Mouse (Mus musculus): ENCODE measurements around the gene Lrat. TPM values are rescaled to one million over a fixed set of nuclear protein-coding genes. Genes with fewer than 3 reads are reported as not detected.

The Lrat gene
- polyA plus RNA-seq, 1 experiment, result 0.15 TPM

DNA sequence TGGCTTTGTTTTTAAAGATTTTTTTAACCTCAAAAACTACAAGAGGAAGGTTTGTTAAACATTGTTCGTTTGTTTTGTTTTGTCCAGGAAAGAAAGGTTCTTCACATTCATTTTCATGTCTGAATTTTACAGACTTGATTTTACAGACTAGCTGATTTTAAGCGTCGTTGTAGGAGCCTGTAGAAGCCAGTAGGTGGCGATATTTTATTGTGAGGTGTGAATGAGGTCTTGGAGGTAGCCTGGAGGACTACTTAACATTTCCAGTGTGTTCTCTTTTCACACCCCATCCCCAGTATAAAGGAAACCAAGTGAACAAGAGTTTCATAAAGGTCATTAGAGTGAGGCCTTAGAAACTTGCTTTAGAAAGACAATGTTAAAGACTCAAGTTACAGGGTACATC is 26.5 kb downstream of the Lrat start:
- peaks cover 5% of the 10 kb centered on the region for H3K27me3 ChIP-seq (ENCODE audit: control insufficient read depth, insufficient read depth, low read length, poor library complexity, severe bottlenecking)
- TF ChIP-seq POLR2A (IDR thresholded peaks at IDR 0.05; ENCODE audit: insufficient read depth, low read length) (no peak), EP300 (IDR thresholded peaks at IDR 0.05; ENCODE audit: insufficient read depth, low read depth, low read length) (no peak), CTCF (IDR thresholded peaks at IDR 0.05; ENCODE audit: low read depth, low read length) (no peak)
- no peaks in the 10 kb centered on the region for H3K9me3 ChIP-seq (replicated peaks; ENCODE audit: control insufficient read depth, insufficient read depth, low read length, poor library complexity, severe bottlenecking)
- H3K4me3 ChIP-seq (ENCODE audit: low read depth, low read length), result no peak overlapping the region
- no peak overlapping the region for H3K9ac ChIP-seq (ENCODE audit: low read depth, poor library complexity, severe bottlenecking)
- no peak overlapping the region for H3K27ac ChIP-seq (ENCODE audit: insufficient read depth, low read length)
- peaks cover 2% of the 10 kb centered on the region for H3K4me1 ChIP-seq (ENCODE audit: control insufficient read depth, insufficient read depth, low read length)
- no peaks in the 10 kb centered on the region for H3K36me3 ChIP-seq (ENCODE audit: control insufficient read depth, insufficient read depth, low read length, poor library complexity, severe bottlenecking)

DNA sequence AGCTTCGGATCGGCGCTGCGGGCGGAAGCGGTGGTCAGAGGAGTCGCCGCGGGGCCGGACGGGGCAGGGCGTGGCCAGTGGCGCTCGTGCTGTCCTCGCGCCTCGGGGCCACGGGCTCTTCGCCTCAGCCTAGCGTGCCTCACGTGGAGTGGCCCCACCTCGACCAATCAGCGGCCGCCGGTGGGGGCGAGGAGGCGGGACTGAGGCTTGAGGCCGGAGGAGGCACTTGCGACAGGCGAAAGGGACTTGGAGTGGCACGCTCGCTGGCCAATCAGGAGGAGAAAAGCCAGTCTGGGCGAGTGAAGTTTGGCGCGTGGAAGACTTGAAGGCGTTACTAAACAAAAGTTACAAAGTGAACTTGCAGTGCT is 27.4 kb downstream of the Lrat start, which contains the start of gene Rbm46:
Gene Rbm46, minus strand, starts transcription at position 112 of the 368 bp plus-strand sequence.
- TF ChIP-seq EP300 (IDR thresholded peaks at IDR 0.05; ENCODE audit: insufficient read depth, low read depth, low read length) (no peak), CTCF (IDR thresholded peaks at IDR 0.05; ENCODE audit: low read depth, low read length) (no peak), POLR2A (IDR thresholded peaks at IDR 0.05; ENCODE audit: insufficient read depth, low read length) (no peak)
- Histone ChIP-seq H3K27me3 (ENCODE audit: control insufficient read depth, insufficient read depth, low read length, poor library complexity, severe bottlenecking) (peaks cover 5% of the 10 kb centered on the region), H3K4me1 (ENCODE audit: control insufficient read depth, insufficient read depth, low read length) (peaks cover 2% of the 10 kb centered on the region), H3K4me3 (ENCODE audit: low read depth, low read length) (peak within 1 kb of the TSS; percentile 30), H3K36me3 (ENCODE audit: control insufficient read depth, insufficient read depth, low read length, poor library complexity, severe bottlenecking) (no peaks in the 10 kb centered on the region), H3K9ac (ENCODE audit: low read depth, poor library complexity, severe bottlenecking) (no peak within 1 kb of the TSS), H3K27ac (ENCODE audit: insufficient read depth, low read length) (no peak within 1 kb of the TSS), H3K9me3 (replicated peaks; ENCODE audit: control insufficient read depth, insufficient read depth, low read length, poor library complexity, severe bottlenecking) (no peaks in the 10 kb centered on the region)

DNA sequence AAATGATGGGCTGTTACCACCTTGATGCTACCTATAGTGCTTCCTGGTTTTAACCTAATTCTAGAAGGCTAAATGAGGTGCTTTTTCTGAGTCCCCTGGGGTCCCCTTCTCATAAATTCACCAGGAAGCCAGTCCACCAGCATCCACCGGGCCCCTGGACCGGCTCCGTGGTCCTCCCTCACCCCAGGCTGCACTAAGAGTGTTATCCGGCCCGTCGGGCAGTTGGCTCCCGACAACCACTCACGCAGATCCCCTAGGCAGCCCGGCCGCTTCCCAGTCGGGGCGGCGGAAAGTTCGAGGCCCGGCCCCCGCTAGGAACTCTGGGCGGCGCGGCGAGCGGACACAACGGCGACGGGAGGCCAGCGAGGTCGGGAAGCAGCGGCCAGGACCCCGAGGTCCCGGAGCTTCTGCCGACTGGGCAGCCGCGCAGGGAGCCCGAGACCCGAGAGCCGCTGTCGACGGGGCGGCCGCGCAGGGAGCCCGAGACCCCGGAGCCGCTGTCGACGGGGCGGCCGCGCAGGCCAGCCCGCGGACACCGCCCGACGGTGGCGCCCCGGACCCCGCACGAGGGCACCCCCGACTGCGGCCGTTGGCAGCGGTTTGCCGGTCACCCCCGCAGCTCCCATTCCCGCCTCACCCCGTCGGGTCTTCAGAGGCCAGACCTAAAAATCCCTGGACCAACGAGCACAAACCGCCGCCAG is 28.0 kb downstream of the Lrat start:
- peak overlapping the region; percentile 30 for H3K4me3 ChIP-seq (ENCODE audit: low read depth, low read length)
- H3K27ac ChIP-seq (ENCODE audit: insufficient read depth, low read length), result no peak overlapping the region
- no peak for TF ChIP-seq POLR2A (IDR thresholded peaks at IDR 0.05; ENCODE audit: insufficient read depth, low read length)
- no peak for TF ChIP-seq CTCF (IDR thresholded peaks at IDR 0.05; ENCODE audit: low read depth, low read length)
- no peak for TF ChIP-seq EP300 (IDR thresholded peaks at IDR 0.05; ENCODE audit: insufficient read depth, low read depth, low read length)
- no peaks in the 10 kb centered on the region for H3K36me3 ChIP-seq (ENCODE audit: control insufficient read depth, insufficient read depth, low read length, poor library complexity, severe bottlenecking)
- H3K4me1 ChIP-seq (ENCODE audit: control insufficient read depth, insufficient read depth, low read length), result peaks cover 2% of the 10 kb centered on the region
- peaks cover 5% of the 10 kb centered on the region for H3K27me3 ChIP-seq (ENCODE audit: control insufficient read depth, insufficient read depth, low read length, poor library complexity, severe bottlenecking)
- no peak overlapping the region for H3K9ac ChIP-seq (ENCODE audit: low read depth, poor library complexity, severe bottlenecking)
- H3K9me3 ChIP-seq (replicated peaks; ENCODE audit: control insufficient read depth, insufficient read depth, low read length, poor library complexity, severe bottlenecking), result no peaks in the 10 kb centered on the region

DNA sequence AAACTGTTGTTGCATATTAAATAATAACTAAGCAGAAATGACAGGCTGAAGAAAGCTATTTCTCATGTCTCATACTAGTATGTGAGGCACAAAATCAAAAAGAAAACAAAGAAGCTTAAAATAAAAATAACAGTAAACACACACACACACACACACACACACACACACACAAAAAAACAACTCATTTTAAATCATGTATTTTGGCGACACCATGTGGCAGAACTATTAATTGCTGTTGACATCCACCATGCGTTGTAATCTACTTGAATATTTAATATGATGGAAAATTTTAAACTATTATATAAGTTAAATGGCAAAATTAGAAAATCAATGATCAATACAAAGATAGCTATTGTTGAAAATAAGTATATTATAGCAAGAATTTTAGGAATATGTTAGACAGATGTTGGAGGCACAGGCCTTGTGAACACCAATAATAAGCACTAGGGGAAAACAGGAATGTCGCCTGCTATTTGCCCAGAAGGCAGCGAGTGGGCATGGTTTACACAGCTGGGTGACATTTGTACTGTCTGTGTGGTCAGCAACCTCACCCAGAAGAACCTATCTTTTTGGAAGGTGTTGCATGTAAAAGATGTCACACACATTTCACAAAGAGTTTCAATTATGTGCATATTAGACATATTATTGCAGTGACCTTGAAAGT is 46.2 kb downstream of the Lrat start:
- H3K27ac ChIP-seq (ENCODE audit: insufficient read depth, low read length), result no peak overlapping the region
- H3K36me3 ChIP-seq (ENCODE audit: control insufficient read depth, insufficient read depth, low read length, poor library complexity, severe bottlenecking), result no peaks in the 10 kb centered on the region
- no peak overlapping the region for H3K9ac ChIP-seq (ENCODE audit: low read depth, poor library complexity, severe bottlenecking)
- H3K27me3 ChIP-seq (ENCODE audit: control insufficient read depth, insufficient read depth, low read length, poor library complexity, severe bottlenecking), result no peaks in the 10 kb centered on the region
- H3K4me1 ChIP-seq (ENCODE audit: control insufficient read depth, insufficient read depth, low read length), result no peaks in the 10 kb centered on the region
- H3K9me3 ChIP-seq (replicated peaks; ENCODE audit: control insufficient read depth, insufficient read depth, low read length, poor library complexity, severe bottlenecking), result no peaks in the 10 kb centered on the region
- H3K4me3 ChIP-seq (ENCODE audit: low read depth, low read length), result no peak overlapping the region
- TF ChIP-seq EP300 (IDR thresholded peaks at IDR 0.05; ENCODE audit: insufficient read depth, low read depth, low read length), result no peak
- peak; percentile 11 for TF ChIP-seq CTCF (IDR thresholded peaks at IDR 0.05; ENCODE audit: low read depth, low read length)

Other genes starting within 250 kb of the Lrat start
- 1.4 and 1.8 TPM in 2 replicates for gene Rbm46, start 27.5 kb downstream of the Lrat start, polyA plus RNA-seq (2011; ENCODE audit: insufficient read depth, insufficient read length, low read depth, missing spikeins)
- 0.40 and 0.94 TPM in 2 replicates for gene Fgg, start 103.8 kb upstream of the Lrat start, polyA plus RNA-seq (2011; ENCODE audit: insufficient read depth, insufficient read length, low read depth, missing spikeins)
- gene Fga, start 122.1 kb upstream of the Lrat start, polyA plus RNA-seq (2011; ENCODE audit: insufficient read depth, insufficient read length, low read depth, missing spikeins), result not detected in 2 replicates
- gene Fgb, start 145.9 kb upstream of the Lrat start, polyA plus RNA-seq (2011; ENCODE audit: insufficient read depth, insufficient read length, low read depth, missing spikeins), result not detected in 2 replicates
- gene Plrg1, start 151.5 kb upstream of the Lrat start, polyA plus RNA-seq (2011; ENCODE audit: insufficient read depth, insufficient read length, low read depth, missing spikeins), result 87.1 and 88.1 TPM in 2 replicates
- gene Dchs2, start 224.0 kb upstream of the Lrat start, polyA plus RNA-seq (2011; ENCODE audit: insufficient read depth, insufficient read length, low read depth, missing spikeins), result 0.06 and 0.18 TPM in 2 replicates